Mouse (Mus musculus) liver, adult 2 months (tissue): ENCODE data around the gene Bcas3. TPM values are rescaled to one million over a fixed set of nuclear protein-coding genes. Genes with fewer than 3 reads are reported as not detected.

Experiments
- DNase-seq: peaks from one replicate; pipeline ENCODE4 v3.0.0-alpha.2; 2011; ENCODE audit warnings: low read depth, low spot score; ENCODE audit errors: extremely low read depth
- H3K27ac ChIP-seq: fragments of 200-500 bp; replicated peaks from 2 replicates; pipeline ENCODE4 v1.5.1; 2012; ENCODE audit warnings: low read depth, mild to moderate bottlenecking, control low read depth, inconsistent platforms, low read length; ENCODE audit not compliant: insufficient read depth
- H3K27me3 ChIP-seq: fragments of 200-500 bp; 2 replicates; pipeline ENCODE4 v1.6.1; 2012; ENCODE audit warnings: mild to moderate bottlenecking, moderate library complexity, low read length, inconsistent platforms; ENCODE audit not compliant: control insufficient read depth, insufficient read depth
- H3K36me3 ChIP-seq: fragments of 200-500 bp; 2 replicates; pipeline ENCODE4 v1.6.1; 2012; ENCODE audit warnings: low read length, inconsistent platforms; ENCODE audit not compliant: control insufficient read depth, insufficient read depth
- H3K4me1 ChIP-seq: fragments of 200-500 bp; 2 replicates; pipeline ENCODE4 v1.6.1; 2011; ENCODE audit warnings: low read length; ENCODE audit not compliant: control insufficient read depth, insufficient read depth
- H3K4me3 ChIP-seq: fragments of 200-500 bp; 2 replicates; pipeline ENCODE4 v1.5.1; 2011; ENCODE audit warnings: low read depth, mild to moderate bottlenecking, control low read depth, low read length, moderate library complexity; ENCODE audit not compliant: insufficient read depth
- H3K79me2 ChIP-seq: fragments of 200-500 bp; 2 replicates; pipeline ENCODE4 v1.6.1; 2012; ENCODE audit warnings: inconsistent platforms, mild to moderate bottlenecking, low read length, moderate library complexity; ENCODE audit not compliant: control insufficient read depth, insufficient read depth
- H3K9ac ChIP-seq: fragments of 200-500 bp; 2 replicates; pipeline ENCODE4 v1.6.1; 2012; ENCODE audit warnings: low read depth, mild to moderate bottlenecking, control low read depth, inconsistent platforms, low read length
- CTCF ChIP-seq: fragments of 200-500 bp; IDR thresholded peaks from 2 replicates; pipeline ENCODE4 v1.5.1; 2011; ENCODE audit warnings: low read depth, low read length, control low read depth
- POLR2A ChIP-seq: fragments of 200-500 bp; IDR thresholded peaks from 2 replicates; pipeline ENCODE4 v1.6.1; 2011; ENCODE audit warnings: low read length, control low read depth; ENCODE audit not compliant: insufficient read depth; ENCODE audit errors: extremely low read depth
- WGBS: fragments of 180-500 bp; shearing (Covaris S2); methylation state at CpG from one replicate; pipeline ENCODE4 v1.1.7; 2018; 5-methylcytosine and 5-hydroxymethylcytosine counted together
- polyA plus RNA-seq: library from polyadenylated mRNA; depleted of rRNA; stranded (reverse); fragments of >200 nt; gene quantifications from 2 replicates; pipeline ENCODE4 v1.2.3, GENCODE M21; 2012
- total RNA-seq: library from RNA; depleted of rRNA; stranded (reverse); fragments of >200 nt; gene quantifications from 2 replicates; pipeline ENCODE4 v1.2.3, GENCODE M21; 2014

The Bcas3 gene
- total and polyA plus RNA-seq, 2 experiments, result 16.5 to 21.4 TPM

DNA sequence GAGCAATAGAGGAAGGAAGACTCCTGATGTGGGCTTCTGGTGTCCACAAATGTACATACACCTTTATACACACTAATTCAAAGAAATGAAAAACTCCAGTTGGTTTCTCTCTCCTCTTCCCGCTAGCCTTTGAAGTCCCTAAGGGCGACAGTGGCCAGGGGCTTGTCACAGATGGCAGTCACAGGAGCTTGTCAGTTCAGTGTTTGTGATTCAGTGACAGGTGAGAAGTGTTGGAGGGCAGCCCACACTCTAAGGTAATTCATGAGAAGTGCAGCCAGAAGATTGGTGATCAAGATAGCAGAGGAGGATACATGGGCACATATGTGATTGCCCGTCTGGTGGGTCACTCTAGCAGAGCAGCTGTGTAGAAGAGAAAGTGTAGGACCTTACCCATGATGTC lies 196.7 kb downstream of the Bcas3 start:
- Histone ChIP-seq H3K4me1 (no peaks in the 10 kb centered on the region), H3K36me3 (no peaks in the 10 kb centered on the region), H3K27ac (no peak overlapping the region), H3K9ac (no peak overlapping the region), H3K4me3 (no peak overlapping the region), H3K27me3 (no peaks in the 10 kb centered on the region), H3K79me2 (no peaks in the 10 kb centered on the region)
- no peak for DNase-seq
- no peak for TF ChIP-seq POLR2A
- 92% methylated on average over 3 of the region's 3 CpGs for WGBS

DNA sequence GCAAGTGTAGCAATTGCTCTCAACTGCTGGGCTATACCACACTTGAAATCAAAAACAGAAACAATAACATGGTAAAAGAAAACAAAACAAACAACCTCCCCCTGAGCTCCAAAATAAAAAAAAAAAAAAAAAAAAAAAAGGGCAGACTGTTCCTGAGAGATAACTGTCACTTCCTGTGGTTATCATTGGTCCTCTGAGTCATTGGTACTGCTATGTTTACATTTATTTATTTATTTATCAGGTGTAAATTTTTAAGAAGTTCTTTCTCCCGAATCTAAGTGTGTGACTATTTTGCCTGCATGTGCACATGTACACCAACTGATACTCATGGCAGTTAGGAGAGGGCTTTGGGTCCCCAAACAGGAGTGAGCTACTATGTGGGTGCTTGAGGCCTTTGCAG lies 202.1 kb downstream of the Bcas3 start:
- Histone ChIP-seq H3K27ac (no peak overlapping the region), H3K36me3 (peaks cover 11% of the 10 kb centered on the region), H3K79me2 (no peaks in the 10 kb centered on the region), H3K27me3 (no peaks in the 10 kb centered on the region), H3K4me1 (no peaks in the 10 kb centered on the region), H3K9ac (no peak overlapping the region), H3K4me3 (no peak overlapping the region)
- no peak for TF ChIP-seq POLR2A
- no peak for TF ChIP-seq CTCF
- WGBS, result 51% methylated on average over 1 of the region's 1 CpGs
- DNase-seq, result no peak

DNA sequence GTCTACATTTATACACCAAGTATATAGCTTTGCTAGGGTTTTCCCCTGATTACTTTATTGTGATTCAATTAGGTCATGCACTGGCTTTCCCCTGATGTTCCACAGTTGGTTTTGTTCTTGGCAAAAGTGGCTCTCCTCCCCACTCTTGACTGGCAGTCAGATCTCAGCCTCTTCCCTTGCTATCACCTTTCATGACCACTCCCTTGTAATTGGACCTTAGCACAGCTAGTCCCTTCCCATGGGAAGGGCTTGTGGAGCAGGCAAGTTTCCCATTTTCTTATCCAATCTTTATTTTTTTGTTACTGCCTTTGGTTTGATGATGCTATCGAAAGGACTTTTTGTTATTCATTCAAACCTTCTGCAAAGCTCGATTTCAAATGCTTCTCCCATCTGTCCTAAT lies 202.8 kb downstream of the Bcas3 start:
- 77% methylated on average over 2 of the region's 2 CpGs for WGBS
- H3K9ac ChIP-seq, result no peak overlapping the region
- TF ChIP-seq CTCF (no peak), POLR2A (no peak)

DNA sequence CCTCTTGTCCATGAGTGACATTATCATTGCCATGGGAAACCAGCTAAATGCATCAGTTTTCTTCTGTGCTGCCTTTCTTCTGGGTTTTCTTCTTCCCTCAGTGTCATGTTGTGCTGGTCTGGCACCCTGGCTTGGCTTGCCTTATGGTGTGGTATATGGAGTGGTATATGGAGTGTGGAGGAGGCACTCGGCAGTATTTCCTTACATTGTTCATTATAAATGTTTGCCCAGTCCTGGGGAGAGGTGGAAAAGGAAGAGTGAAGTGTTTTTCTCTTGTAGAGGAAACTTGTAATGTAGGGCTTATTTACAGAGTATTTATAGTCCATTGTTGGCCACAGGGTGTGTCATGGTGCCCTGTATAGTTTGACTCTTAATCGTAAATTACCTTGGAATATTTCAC lies 212.1 kb downstream of the Bcas3 start:
- H3K36me3 ChIP-seq, result peaks cover 7% of the 10 kb centered on the region
- no peaks in the 10 kb centered on the region for H3K79me2 ChIP-seq
- no peaks in the 10 kb centered on the region for H3K27me3 ChIP-seq
- TF ChIP-seq CTCF (no peak), POLR2A (no peak)
- H3K9ac ChIP-seq, result no peak overlapping the region
- no peak overlapping the region for H3K4me3 ChIP-seq
- whole genome bisulfite sequencing, result 86% methylated on average over 2 of the region's 2 CpGs
- DNase-seq, result no peak
- H3K27ac ChIP-seq, result no peak overlapping the region
- no peaks in the 10 kb centered on the region for H3K4me1 ChIP-seq

More for the DNA sequence above, 202.8 kb downstream of the Bcas3 start:
- no peak for DNase-seq
- Histone ChIP-seq H3K4me1 (no peaks in the 10 kb centered on the region), H3K36me3 (peaks cover 16% of the 10 kb centered on the region), H3K4me3 (no peak overlapping the region), H3K27ac (no peak overlapping the region), H3K79me2 (no peaks in the 10 kb centered on the region), H3K27me3 (no peaks in the 10 kb centered on the region)

DNA sequence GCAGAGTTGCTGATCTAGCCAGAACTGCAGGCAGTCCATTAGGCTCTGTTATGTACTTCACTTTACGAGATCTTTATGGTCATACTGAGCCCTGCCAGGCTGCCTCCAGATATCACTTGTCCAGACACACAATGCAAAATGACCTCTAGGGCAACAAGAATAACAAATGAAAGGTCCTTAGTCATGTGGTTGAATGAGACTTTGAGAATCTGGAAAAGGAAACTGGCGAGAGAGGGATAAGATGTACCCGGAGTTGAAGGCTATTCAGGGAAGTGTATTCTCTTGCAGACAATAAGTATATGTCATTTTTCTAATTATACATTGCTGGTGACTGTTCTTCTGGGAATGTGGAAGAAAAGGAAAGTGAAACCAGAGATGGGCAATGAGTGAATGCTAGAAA lies 218.1 kb downstream of the Bcas3 start:
- peak overlapping the region; percentile 16; the same call in 1 of the 2 replicates for H3K27ac ChIP-seq
- H3K36me3 ChIP-seq, result no peaks in the 10 kb centered on the region
- no peaks in the 10 kb centered on the region for H3K79me2 ChIP-seq
- H3K4me1 ChIP-seq, result peaks cover 5% of the 10 kb centered on the region; the same call in 1 of the 2 replicates
- no peak for TF ChIP-seq CTCF
- H3K27me3 ChIP-seq, result no peaks in the 10 kb centered on the region
- DNase-seq, result peak; percentile 15
- H3K4me3 ChIP-seq, result no peak overlapping the region
- 77% methylated on average over 3 of the region's 3 CpGs for WGBS
- H3K9ac ChIP-seq, result no peak overlapping the region

DNA sequence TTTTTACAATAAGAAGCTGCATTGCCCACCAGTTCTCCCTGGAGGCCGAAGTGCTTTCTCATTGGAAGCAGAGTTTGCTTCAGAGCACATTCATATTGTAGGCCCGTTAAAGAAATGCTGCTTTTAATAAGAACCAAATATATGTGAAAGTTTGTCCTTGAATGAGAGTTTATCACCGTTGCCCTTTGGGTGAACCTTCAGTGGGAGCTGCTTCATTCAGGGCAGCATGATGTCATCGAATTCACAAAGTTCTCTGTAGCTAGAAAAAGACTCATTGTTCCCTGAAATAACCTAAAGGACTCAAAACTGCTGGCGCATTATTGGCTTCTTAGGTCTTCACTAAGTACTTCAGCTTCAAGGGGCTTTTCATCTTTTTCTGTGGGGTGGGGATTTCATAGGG lies 219.0 kb downstream of the Bcas3 start:
- Histone ChIP-seq H3K79me2 (no peaks in the 10 kb centered on the region), H3K4me1 (peaks cover 5% of the 10 kb centered on the region; the same call in 1 of the 2 replicates), H3K27me3 (no peaks in the 10 kb centered on the region), H3K4me3 (no peak overlapping the region), H3K27ac (peak overlapping the region; percentile 63), H3K36me3 (peaks cover 1% of the 10 kb centered on the region; the same call in 1 of the 2 replicates), H3K9ac (no peak overlapping the region)
- 51% methylated on average over 5 of the region's 5 CpGs for WGBS
- TF ChIP-seq CTCF (no peak), POLR2A (no peak)
- DNase-seq, result no peak
